10 mouse cellular contexts compared by ENCODE assay signal in the genomic region with DNA sequence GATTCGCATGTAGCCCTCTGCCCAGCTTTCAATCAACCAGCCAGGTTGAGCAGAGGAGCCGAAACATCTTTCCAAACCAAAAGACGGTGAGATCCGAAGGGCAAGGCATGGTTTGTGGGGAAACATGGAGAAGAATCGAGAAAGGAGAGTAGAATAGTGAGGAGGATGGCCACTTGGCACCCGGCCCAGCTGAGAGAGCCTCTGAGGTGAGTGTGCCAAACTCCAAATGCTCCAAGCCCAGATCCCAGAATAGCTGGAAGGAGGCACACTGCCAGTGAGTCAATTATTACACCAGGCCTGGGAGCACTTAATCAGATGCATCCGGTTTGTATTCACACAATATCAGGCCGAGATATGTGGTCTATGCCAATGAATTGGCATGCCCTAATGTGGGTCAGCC. TPM values are rescaled to one million over a fixed set of nuclear protein-coding genes. Genes with fewer than 3 reads are reported as not detected.
DNase-seq lines count a peak whose midpoint lies in the region; ATAC-seq lines count a peak whose summit lies in the region.
"Had no signal": no experiment of that assay in that cellular context is flagged by ENCODE, and none has a peak within 500 bp of the region (broad histone marks: within the 10 kb centered on the region; RNA-seq: fewer than 3 reads in every experiment).

No protein-coding gene starts in this region.

- H3K4me1 ChIP-seq in hindbrain, embryonic 15.5 days (replicated peaks), result no peaks in the 10 kb centered on the region
- no peaks in the 10 kb centered on the region for H3K4me1 ChIP-seq in hindbrain, embryonic 12.5 days
- H3K4me1 ChIP-seq in kidney, embryonic 16.5 days (ENCODE audit: insufficient read depth, low read length), result peaks cover 11% of the 10 kb centered on the region; the same call in 1 of the 2 replicates
- H3K4me1 ChIP-seq: embryonic facial prominence, embryonic 12.5 days; limb, embryonic 12.5 days had no signal

- ATAC-seq in hindbrain, embryonic 15.5 days (ENCODE audit: low FRiP score, low read depth), result peak; percentile 78
- ATAC-seq in hindbrain, embryonic 12.5 days (ENCODE audit: low FRiP score), result no peak
- peak; percentile 57 for ATAC-seq in frontal cortex, adult (ENCODE audit: low TSS enrichment)
- peak; percentile 50; the same call in 1 of the 2 replicates for ATAC-seq in kidney, embryonic 16.5 days (ENCODE audit: low FRiP score, low TSS enrichment)

- no peaks in the 10 kb centered on the region for H3K27me3 ChIP-seq in hindbrain, embryonic 15.5 days
- H3K27me3 ChIP-seq in hindbrain, embryonic 12.5 days, result no peaks in the 10 kb centered on the region
- no peaks in the 10 kb centered on the region for H3K27me3 ChIP-seq in kidney, embryonic 16.5 days (ENCODE audit: insufficient read depth, low read length)
- H3K27me3 ChIP-seq: embryonic facial prominence, embryonic 12.5 days; limb, embryonic 12.5 days had no signal

- H3K4me3 ChIP-seq in hindbrain, embryonic 15.5 days, result no peak overlapping the region
- no peak overlapping the region for H3K4me3 ChIP-seq in hindbrain, embryonic 12.5 days
- no peak overlapping the region for H3K4me3 ChIP-seq in kidney, embryonic 16.5 days (ENCODE audit: low read length)
- H3K4me3 ChIP-seq: embryonic facial prominence, embryonic 12.5 days; limb, embryonic 12.5 days had no signal

- no peaks in the 10 kb centered on the region for H3K9me3 ChIP-seq in hindbrain, embryonic 15.5 days
- no peaks in the 10 kb centered on the region for H3K9me3 ChIP-seq in hindbrain, embryonic 12.5 days (replicated peaks)
- no peaks in the 10 kb centered on the region for H3K9me3 ChIP-seq in kidney, embryonic 16.5 days (ENCODE audit: low read length)
- H3K9me3 ChIP-seq: embryonic facial prominence, embryonic 12.5 days; limb, embryonic 12.5 days had no signal

- 70% methylated on average over 8 of the region's 8 CpGs for WGBS in hindbrain, embryonic 15.5 days
- 90% methylated on average over 8 of the region's 8 CpGs for WGBS in hindbrain, embryonic 12.5 days
- WGBS in kidney, embryonic 16.5 days, result 79% methylated on average over 8 of the region's 8 CpGs

- no peak overlapping the region for H3K9ac ChIP-seq in hindbrain, embryonic 15.5 days
- H3K9ac ChIP-seq in hindbrain, embryonic 12.5 days, result no peak overlapping the region
- no peak overlapping the region for H3K9ac ChIP-seq in kidney, embryonic 16.5 days (replicated peaks; ENCODE audit: low read length)
- H3K9ac ChIP-seq: embryonic facial prominence, embryonic 12.5 days; limb, embryonic 12.5 days had no signal

- H3K36me3 ChIP-seq in hindbrain, embryonic 15.5 days, result no peaks in the 10 kb centered on the region
- no peaks in the 10 kb centered on the region for H3K36me3 ChIP-seq in hindbrain, embryonic 12.5 days
- H3K36me3 ChIP-seq in kidney, embryonic 16.5 days (ENCODE audit: insufficient read depth, low read length), result no peaks in the 10 kb centered on the region
- H3K36me3 ChIP-seq: embryonic facial prominence, embryonic 12.5 days; limb, embryonic 12.5 days had no signal

- no peak overlapping the region for H3K27ac ChIP-seq in hindbrain, embryonic 15.5 days (replicated peaks)
- no peak overlapping the region for H3K27ac ChIP-seq in hindbrain, embryonic 12.5 days
- no peak overlapping the region for H3K27ac ChIP-seq in kidney, embryonic 16.5 days (ENCODE audit: low read length)
- H3K27ac ChIP-seq: embryonic facial prominence, embryonic 12.5 days; limb, embryonic 12.5 days had no signal

- H3K4me2 ChIP-seq in hindbrain, embryonic 15.5 days, result no peak overlapping the region
- H3K4me2 ChIP-seq in hindbrain, embryonic 12.5 days (replicated peaks), result no peak overlapping the region
- no peak overlapping the region for H3K4me2 ChIP-seq in kidney, embryonic 16.5 days (replicated peaks; ENCODE audit: low read depth, low read length)
- H3K4me2 ChIP-seq: embryonic facial prominence, embryonic 12.5 days; limb, embryonic 12.5 days had no signal

- peak; percentile 71 for DNase-seq in adipocyte (ENCODE audit: low spot score)
- DNase-seq in lung, postnatal 14 days, result peak; percentile 42
- DNase-seq in yolk sac, embryonic 10.5 days (ENCODE audit: low spot score), result no peak
- no peak for DNase-seq in thymus, postnatal 36 days

RNA-seq across cellular contexts. Expression of a gene that starts 39.7 kb away (rescaled TPM):
- polyA plus RNA-seq in hindbrain, embryonic 15.5 days (2015; fragmentation: Nextera tagmentation; extraction: Ambion mirVana), result 7.1 and 7.5 TPM in 2 replicates
- 3.0 and 4.1 TPM in 2 replicates for polyA plus RNA-seq in hindbrain, embryonic 12.5 days (2016; fragmentation: Nextera tagmentation; extraction: Ambion mirVana)
- 14.4 and 16.2 TPM in 2 replicates for polyA plus RNA-seq in kidney, embryonic 16.5 days (2015; fragmentation: Nextera tagmentation; extraction: Ambion mirVana)

RNA-seq across cellular contexts. Expression of a gene that starts 42.1 kb away (rescaled TPM):
- polyA plus RNA-seq in hindbrain, embryonic 15.5 days (2015; fragmentation: Nextera tagmentation; extraction: Ambion mirVana), result 44.8 and 48.9 TPM in 2 replicates
- polyA plus RNA-seq in hindbrain, embryonic 12.5 days (2016; fragmentation: Nextera tagmentation; extraction: Ambion mirVana), result 26.1 and 28.1 TPM in 2 replicates
- 20.2 and 21.7 TPM in 2 replicates for polyA plus RNA-seq in kidney, embryonic 16.5 days (2015; fragmentation: Nextera tagmentation; extraction: Ambion mirVana)

Comparison
In these comparisons a context has a peak if more than half of its experiments do, and no peak if none do; other contexts are left out.
1. DNase-seq: peak in adipocyte (single experiment) and lung, postnatal 14 days (single experiment); none in yolk sac, embryonic 10.5 days (single experiment) and thymus, postnatal 36 days (0 of 2).